Mouse (Mus musculus): ENCODE measurements around the gene Snapc2.

The Snapc2 gene

GRCm38 (mm10) chr8:4263105-4263791 is 10.4 kb downstream of the Snapc2 start:
- no peak for ATAC-seq (ENCODE audit: insufficient number of reproducible peaks, low FRiP score, low TSS enrichment)

- no peak for ATAC-seq (ENCODE audit: insufficient number of reproducible peaks, low FRiP score, low TSS enrichment)
Observed at GRCm38 (mm10) chr8:4265160-4265914, 12.5 kb downstream of the Snapc2 start.

- ATAC-seq (ENCODE audit: insufficient number of reproducible peaks, low FRiP score, low TSS enrichment): no peak
Observed at GRCm38 (mm10) chr8:4267627-4268026, 14.7 kb downstream of the Snapc2 start.

GRCm38 (mm10) chr8:4269609-4270008 is 16.7 kb downstream of the Snapc2 start:
- ATAC-seq (ENCODE audit: insufficient number of reproducible peaks, low FRiP score, low TSS enrichment): no peak

GRCm38 (mm10) chr8:4275275-4276110 is 22.6 kb downstream of the Snapc2 start, which contains the start of gene Timm44:
Gene Timm44 (minus strand): TSS chr8:4275913.
- peak; percentile 95 for ATAC-seq (ENCODE audit: insufficient number of reproducible peaks, low FRiP score, low TSS enrichment)

GRCm38 (mm10) chr8:4276111-4276465 is 23.2 kb downstream of the Snapc2 start:
- ATAC-seq (ENCODE audit: insufficient number of reproducible peaks, low FRiP score, low TSS enrichment): no peak

- no peak for ATAC-seq (ENCODE audit: insufficient number of reproducible peaks, low FRiP score, low TSS enrichment)
Observed at GRCm38 (mm10) chr8:4292738-4293137, 39.9 kb downstream of the Snapc2 start.

- ATAC-seq (ENCODE audit: insufficient number of reproducible peaks, low FRiP score, low TSS enrichment): no peak
Observed at GRCm38 (mm10) chr8:4297822-4298221, 44.9 kb downstream of the Snapc2 start.

- no peak for ATAC-seq (ENCODE audit: insufficient number of reproducible peaks, low FRiP score, low TSS enrichment)
Observed at GRCm38 (mm10) chr8:4304124-4304547, 51.3 kb downstream of the Snapc2 start.

Measured in cerebellum, adult (tissue).